Mouse (Mus musculus) myocyte (in vitro differentiated cells): Measurements from ENCODE around the gene Itga4.

Experiments used
- CEBPB ChIP-seq: IDR thresholded peaks from 2 replicates; pipeline ENCODE4 v1.6.1; 2011; ENCODE audit warnings: mild to moderate bottlenecking, moderate library complexity; ENCODE audit not compliant: poor library complexity, insufficient read depth, severe bottlenecking
- E2F4 ChIP-seq: IDR thresholded peaks from one replicate; pipeline ENCODE4 v1.6.1; 2011; ENCODE audit warnings: mild to moderate bottlenecking, control low read depth, moderate library complexity; ENCODE audit not compliant: insufficient read depth
- MAX ChIP-seq: IDR thresholded peaks from one replicate; pipeline ENCODE4 v1.6.1; 2011; ENCODE audit warnings: low read depth, mild to moderate bottlenecking, control low read depth
- MYOD1 ChIP-seq, 3 experiments: IDR thresholded peaks; one replicate each; pipeline ENCODE4 v1.6.1; 2011; ENCODE audit warnings: control low read depth in 2 of 3, low read depth in 2 of 3, mild to moderate bottlenecking in 2 of 3, moderate library complexity in 1 of 3; ENCODE audit not compliant: insufficient read length in 2 of 3, control insufficient read depth in 1 of 3
- MYOG ChIP-seq, 3 experiments: IDR thresholded peaks; one replicate each; pipeline ENCODE4 v1.6.1; 2011; ENCODE audit warnings: control low read depth in 2 of 3, low read depth in 2 of 3, mild to moderate bottlenecking in 2 of 3; ENCODE audit not compliant: insufficient read length in 2 of 3, control insufficient read depth in 1 of 3, insufficient read depth in 1 of 3
- POLR2A ChIP-seq: IDR thresholded peaks from one replicate; pipeline ENCODE4 v1.6.1; 2011; ENCODE audit warnings: low read depth, mild to moderate bottlenecking, control low read depth, moderate library complexity; ENCODE audit not compliant: insufficient read length
- POLR2AphosphoS2 ChIP-seq: IDR thresholded peaks from one replicate; pipeline ENCODE4 v1.6.1; 2011; ENCODE audit warnings: low read depth, control low read depth; ENCODE audit not compliant: insufficient read length
- TCF12 ChIP-seq: IDR thresholded peaks from one replicate; pipeline ENCODE4 v1.6.1; 2011; ENCODE audit warnings: mild to moderate bottlenecking, control low read depth; ENCODE audit not compliant: poor library complexity, insufficient read depth, severe bottlenecking

DNA sequence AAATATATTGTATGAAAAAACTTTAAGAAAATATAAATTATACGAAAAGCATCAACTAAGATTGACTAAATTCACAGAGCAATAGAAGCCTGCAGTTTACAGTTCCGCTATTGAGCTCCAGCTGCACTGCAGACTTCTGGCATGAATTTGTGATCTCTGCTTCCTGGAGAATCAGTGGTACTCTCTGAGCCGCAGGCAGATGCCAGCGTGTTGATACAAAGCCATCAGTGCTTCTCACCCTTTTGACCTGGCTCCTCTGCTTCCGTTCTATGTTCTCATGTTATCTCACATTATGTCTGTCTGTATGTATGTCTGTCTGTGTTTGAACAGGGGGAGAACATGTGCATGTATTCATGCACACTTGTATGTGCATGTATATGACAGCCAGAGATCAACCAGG, 6.9 kb upstream of the Itga4 start:
- TF ChIP-seq MYOD1 (IDR thresholded peaks at IDR 0.05; ENCODE audit: control insufficient read depth in 1 of 3, insufficient read length in 2 of 3, low read depth in 2 of 3): no peak
- no peak for TF ChIP-seq POLR2A
- TF ChIP-seq MYOG (IDR thresholded peaks at IDR 0.05; ENCODE audit: control insufficient read depth in 1 of 3, insufficient read depth in 1 of 3, insufficient read length in 2 of 3, low read depth in 2 of 3): no peak
- no peak for TF ChIP-seq TCF12
- no peak for TF ChIP-seq E2F4
- TF ChIP-seq MAX: no peak
- no peak for TF ChIP-seq CEBPB
- TF ChIP-seq POLR2AphosphoS2: no peak
